Mouse (Mus musculus): Measurements from ENCODE around the gene Car2.

The Car2 gene

DNA sequence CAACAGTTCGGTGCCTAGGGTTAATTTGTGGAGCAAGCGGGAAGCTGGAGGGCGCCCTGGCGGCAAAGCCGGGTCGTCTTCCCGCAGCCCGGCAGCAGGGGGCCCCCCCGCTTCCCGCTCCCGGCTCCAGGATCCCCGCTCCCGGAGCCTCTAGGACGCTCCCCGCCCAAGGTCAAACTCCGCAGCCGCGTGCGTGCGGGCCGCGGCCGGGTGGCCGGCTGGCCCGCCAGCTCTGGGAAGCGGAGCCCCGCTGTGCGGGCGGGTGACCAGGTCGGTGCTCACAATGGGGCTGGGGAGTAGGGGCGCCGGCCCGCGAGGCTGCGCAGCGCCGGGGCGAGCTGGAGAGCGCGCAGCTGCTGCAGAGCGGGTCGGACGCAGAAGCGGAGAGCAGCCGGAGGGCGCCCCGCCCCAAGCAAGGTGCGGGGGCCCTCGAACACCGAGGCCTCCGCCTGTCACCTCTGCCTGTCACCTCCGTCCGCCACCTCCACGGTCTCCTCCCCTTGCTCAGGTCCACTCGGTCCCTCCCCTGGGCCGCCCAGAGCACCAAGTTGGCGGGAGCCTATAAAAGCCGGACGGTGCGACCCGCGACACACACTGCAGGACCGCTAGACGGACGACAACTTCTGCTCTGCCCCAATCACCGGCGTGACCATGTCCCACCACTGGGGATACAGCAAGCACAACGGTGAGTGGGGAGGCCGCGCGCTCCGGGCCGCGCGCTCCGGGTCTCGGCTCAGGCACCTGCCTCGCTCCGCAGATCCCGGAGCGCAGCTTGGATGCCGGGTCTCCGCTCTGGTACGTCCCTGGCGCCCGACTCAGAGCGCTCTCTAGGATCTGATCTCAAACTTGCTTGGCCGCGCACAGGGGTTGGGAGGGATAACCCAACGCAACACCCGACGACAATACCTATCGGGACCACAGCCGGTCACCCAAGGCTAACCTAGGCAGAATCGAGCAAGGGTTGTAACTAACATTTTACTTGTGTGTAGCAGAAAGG is at the start of gene Car2:
Gene Car2 (plus strand): TSS at position 172 of the 997 bp plus-strand sequence.
- no peak for DNase-seq (ENCODE audit: low read depth, low spot score)

- DNase-seq (ENCODE audit: low read depth, low spot score) = no peak
These were observed 47.1 kb upstream of the Car2 start for GRCm38 (mm10) chr3:14838936-14839335.

DNA sequence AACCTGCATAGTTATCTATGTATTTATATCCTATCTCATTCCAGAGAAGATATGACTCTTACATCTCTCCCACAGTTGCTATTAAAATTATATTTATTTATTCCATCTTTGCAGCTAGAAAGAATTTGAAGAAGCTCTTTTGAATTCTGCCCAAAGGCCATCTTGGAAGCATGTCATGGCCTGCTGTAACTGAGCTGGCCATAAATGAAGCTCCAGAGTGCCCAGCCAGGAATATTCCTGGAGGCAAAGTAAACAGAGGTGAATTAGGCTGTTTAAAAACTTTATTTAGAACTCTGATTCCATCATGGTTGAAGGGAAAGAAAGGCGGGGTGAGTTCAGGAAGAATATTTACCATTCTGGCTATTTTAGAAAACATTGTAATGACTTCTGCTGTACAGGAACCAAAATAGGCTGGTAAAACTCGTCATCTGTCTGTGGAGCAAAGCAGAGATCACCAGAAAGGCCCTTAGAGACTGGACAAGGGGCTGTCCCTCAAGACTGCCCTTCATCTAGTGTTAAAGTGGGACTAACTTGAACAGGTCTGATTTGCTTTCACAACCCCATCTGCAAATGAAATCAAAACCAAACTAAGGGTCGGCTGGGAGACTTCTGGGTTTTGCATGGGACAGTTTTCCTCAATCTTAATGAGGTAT is 46.5 kb upstream of the Car2 start:
- DNase-seq (ENCODE audit: low read depth, low spot score) = no peak

DNA sequence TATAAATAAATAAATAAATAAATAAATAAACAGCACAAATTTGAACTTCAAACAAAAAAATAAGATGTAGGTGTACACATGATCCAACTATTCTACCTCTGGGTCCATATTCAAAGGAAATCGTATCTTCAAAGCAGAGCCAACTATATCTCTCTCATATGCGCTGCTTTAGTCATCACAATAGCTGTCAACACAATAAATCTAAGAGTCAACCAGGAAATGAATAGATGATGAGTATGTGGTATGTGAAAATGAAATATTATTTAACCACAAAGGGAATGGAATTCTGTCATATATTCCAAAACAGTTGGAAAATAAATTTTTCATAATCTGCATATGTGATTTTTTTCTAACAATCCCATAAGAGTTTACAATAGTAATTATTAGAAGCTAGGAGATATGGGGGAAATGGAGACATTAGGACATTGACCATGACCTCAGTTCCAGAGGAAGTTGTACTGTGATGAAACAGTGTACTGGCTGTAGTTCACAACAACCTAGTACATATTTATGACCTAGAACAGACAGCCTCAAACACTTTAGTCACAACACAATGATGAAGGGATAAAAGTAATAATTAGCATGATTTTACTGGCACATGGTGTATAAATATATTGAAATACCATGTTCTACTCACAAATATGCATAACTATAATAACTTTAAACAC is 37.4 kb upstream of the Car2 start:
- DNase-seq (ENCODE audit: low read depth, low spot score) = no peak

GRCm38 (mm10) chr3:14853966-14854365 is 32.1 kb upstream of the Car2 start:
- DNase-seq (ENCODE audit: low read depth, low spot score) = no peak

DNA sequence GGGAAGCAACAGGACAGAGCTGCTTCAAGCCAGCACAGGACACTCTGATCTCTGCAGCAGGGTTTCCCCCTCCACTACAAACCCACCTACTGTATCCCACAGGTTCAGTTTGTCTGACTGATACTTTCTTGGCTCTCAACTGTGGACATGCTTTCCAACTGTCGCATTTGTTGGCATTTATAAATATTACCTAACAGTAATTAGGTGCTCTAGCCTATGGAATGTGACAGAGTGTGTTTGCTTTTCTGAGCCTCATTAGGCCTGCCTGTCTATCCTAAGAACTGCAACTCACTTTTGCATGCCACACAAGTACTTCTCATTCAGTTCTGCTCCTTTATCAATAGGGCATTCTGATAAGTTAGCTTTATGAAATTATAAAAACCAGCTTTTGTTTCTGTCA is 31.6 kb upstream of the Car2 start:
- no peak for DNase-seq (ENCODE audit: low read depth, low spot score)

DNA sequence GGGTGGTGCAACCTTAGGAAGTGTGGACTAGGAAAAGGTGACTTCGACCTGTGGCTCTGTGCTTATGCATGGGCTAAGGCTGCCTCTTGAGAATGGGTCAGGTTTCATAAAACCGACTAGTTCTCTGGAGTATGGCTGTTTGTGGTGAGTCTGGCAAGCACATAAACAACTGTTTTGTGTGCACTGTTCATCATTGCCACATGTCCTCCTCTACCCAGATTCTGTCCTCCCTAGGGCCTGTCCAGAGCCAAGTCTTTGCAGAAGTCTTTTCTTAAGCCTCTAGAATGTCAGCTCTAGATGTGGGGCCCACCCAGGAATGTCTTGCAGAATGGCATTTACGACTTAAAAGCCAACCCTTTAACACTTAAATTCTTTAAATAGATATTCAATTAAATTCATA is 28.2 kb upstream of the Car2 start:
- no peak for DNase-seq (ENCODE audit: low read depth, low spot score)

DNA sequence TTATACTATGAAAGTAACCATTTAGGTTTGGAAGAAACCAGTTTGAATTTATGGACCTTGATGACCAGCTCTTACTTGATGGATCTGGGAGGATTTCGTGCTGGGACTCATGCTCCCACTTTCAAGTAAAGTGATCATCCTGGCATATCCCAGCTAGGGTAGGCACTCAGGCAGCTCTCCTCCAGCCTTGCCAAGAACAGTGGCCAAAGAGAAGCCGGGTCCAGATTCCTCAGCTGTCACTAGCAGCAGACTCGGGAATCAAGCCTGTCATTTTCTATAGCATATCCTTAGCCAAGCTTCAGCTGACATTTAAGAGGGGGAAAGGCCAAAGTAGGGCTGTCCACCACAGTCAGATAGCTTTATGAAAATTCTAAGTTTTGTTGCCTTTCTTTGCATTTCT is 25.8 kb upstream of the Car2 start:
- no peak for DNase-seq (ENCODE audit: low read depth, low spot score)

GRCm38 (mm10) chr3:14861165-14861564 is 24.9 kb upstream of the Car2 start:
- no peak for DNase-seq (ENCODE audit: low read depth, low spot score)

- no peak for DNase-seq (ENCODE audit: low read depth, low spot score)
These were observed 24.3 kb upstream of the Car2 start for GRCm38 (mm10) chr3:14861787-14862186.

GRCm38 (mm10) chr3:14862654-14863021 is 23.4 kb upstream of the Car2 start:
- DNase-seq (ENCODE audit: low read depth, low spot score) = no peak

DNA sequence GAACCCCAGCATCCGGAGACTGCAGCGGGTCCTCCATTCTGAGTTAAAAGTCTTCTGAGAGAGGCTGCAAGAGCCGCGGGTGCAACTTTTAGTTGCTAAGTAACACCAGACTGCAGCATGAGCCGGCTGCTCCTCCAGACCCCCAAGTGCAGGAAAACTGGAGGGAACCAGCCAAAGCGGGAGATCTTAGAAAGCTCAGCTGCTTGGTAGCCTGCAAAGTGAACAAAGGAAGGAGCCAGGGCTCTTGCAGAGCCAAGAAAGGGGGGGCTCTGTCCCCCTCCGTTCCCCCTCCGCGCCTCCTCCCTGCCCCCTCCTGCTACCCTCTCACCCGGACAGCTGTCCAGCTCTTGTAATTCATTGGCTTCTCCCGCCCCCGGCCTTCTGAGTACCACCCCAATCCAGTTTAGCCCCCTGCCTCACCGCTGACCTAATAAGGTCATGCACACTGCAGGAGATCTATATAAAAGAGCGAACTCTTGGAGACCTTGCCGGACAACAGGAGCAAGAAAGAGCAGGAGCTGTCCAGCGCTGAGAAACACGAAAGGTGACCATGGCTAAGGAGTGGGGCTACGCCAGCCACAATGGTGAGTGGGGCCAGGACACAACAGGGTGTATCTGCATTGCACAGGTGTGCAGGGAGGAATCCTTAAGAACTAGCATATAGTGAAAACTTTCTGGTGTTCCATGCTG is 22.9 kb upstream of the Car2 start, which contains the start of gene Car3:
Gene Car3 (plus strand): TSS at position 491 of the 690 bp plus-strand sequence.
- no peak for DNase-seq (ENCODE audit: low read depth, low spot score)

- DNase-seq (ENCODE audit: low read depth, low spot score) = no peak
These were observed 22.2 kb upstream of the Car2 start for GRCm38 (mm10) chr3:14863922-14864321.

GRCm38 (mm10) chr3:14865941-14866340 is 20.1 kb upstream of the Car2 start:
- DNase-seq (ENCODE audit: low read depth, low spot score) = no peak

DNA sequence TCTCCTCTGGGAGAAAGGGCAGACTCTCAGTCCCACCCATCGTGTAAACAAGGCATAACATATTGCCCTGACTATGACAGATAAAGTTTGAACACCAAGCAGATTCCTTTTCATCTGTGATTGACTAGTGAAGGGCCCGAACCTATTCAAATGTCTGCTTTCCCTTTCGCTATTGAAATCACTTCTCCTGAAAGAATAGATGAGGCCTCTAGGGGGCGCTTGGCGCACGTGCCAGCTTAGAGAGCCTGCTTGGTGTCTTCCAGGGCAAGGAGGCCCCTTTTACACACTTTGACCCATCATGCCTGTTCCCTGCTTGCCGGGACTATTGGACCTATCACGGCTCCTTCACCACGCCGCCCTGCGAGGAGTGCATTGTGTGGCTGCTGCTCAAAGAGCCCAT is 16.3 kb upstream of the Car2 start:
- DNase-seq (ENCODE audit: low read depth, low spot score) = no peak

GRCm38 (mm10) chr3:14870528-14870927 is 15.5 kb upstream of the Car2 start:
- no peak for DNase-seq (ENCODE audit: low read depth, low spot score)

DNA sequence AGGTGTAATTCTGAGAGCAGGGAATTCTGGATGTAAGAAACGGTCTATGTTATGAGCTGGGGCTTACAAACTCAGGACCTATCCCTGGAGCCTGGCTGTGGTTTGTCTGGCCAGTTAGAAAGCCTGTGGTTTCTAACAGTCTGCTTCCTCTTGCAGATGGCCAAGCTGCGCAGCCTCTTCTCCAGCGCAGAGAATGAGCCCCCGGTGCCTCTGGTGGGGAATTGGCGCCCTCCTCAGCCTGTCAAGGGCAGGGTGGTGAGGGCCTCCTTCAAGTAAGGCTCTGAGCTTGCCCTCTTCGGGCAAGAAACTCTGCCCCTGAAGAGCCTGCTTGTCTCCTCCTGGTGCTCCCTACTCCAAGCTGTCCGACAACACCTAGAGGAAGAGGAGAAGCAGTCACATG is 14.7 kb upstream of the Car2 start:
- DNase-seq (ENCODE audit: low read depth, low spot score) = no peak

DNA sequence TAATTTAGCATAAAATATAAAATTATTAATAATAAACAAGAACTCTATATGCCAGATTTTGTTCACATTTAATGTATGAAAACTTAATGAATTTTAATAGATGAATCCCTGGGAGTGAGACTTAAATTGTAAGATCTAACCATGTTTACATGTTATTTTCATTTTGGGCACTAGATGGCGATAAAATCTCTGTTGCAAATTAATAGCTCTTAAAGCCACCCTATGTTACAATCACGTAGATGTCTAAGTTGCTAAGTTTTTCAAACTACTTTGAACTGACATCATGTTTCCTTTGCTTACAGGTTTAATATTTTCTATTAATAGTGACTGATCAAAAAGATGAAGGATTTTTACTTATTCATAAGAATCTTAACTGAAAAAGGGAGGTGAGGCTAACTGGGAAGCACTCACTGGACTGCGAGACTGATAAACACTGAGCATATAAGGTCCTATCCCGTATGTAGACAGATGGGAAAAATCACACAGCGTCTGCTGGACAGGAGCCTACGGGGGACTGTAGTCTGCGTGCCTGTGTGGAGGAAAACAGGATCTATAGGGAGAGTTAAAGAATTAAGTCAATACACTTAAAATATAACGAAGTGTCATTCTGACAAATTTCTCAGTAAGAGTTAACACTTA is 11.6 kb upstream of the Car2 start:
- no peak for DNase-seq (ENCODE audit: low read depth, low spot score)

DNA sequence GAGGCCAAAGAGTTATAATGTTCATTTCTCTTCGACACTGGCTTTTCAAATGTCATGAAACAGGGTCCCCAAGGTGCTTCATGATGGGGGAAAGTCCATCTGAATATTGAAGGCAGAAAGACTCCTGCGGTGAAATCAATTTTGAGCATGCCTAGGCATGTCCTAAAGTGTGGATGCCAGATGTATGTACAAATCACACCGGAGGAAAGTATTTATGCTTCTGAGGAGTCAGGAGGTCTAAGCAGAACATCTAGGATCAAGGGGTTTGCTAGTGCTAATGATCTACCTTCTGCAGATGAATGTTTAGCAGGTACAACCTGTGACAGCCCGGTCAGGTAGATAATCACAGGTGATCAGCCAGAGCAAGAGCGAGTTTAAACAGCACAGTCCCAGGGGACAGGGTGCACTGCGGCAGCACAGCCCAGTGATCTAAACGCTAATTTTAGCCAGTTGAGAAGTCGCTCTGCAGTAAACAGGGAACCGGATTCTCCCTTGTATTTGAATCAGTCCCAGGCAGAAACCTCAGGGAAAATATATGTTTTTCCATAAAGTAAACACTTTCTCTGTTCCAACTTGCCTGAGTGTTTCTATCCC is 9.7 kb upstream of the Car2 start:
- DNase-seq (ENCODE audit: low read depth, low spot score) = no peak

GRCm38 (mm10) chr3:14877251-14877909 is 8.7 kb upstream of the Car2 start:
- DNase-seq (ENCODE audit: low read depth, low spot score) = no peak
